Mouse (Mus musculus) lung, embryonic 16.5 days (tissue): Measurements from ENCODE around the gene Ier5l. TPM values are rescaled to one million over a fixed set of nuclear protein-coding genes. Genes with fewer than 3 reads are reported as not detected.

Source experiments
- ATAC-seq: fragments of 200-750 bp; cut with Nextera tagmentation; 2 replicates; pipeline ENCODE4 v1.8.0; 2017; ENCODE audit warnings: low read depth, mild to moderate bottlenecking, moderate library complexity
- H3K27ac ChIP-seq: fragments of 300-500 bp; sonication (generic); 2 replicates; pipeline ENCODE4 v1.5.1; 2014; ENCODE audit warnings: mild to moderate bottlenecking, control low read depth, low read length
- H3K27me3 ChIP-seq: fragments of 300-500 bp; sonication (generic); 2 replicates; pipeline ENCODE4 v1.6.1; 2014; ENCODE audit warnings: low read depth, low read length, mixed read lengths; ENCODE audit not compliant: control insufficient read depth, insufficient read depth
- H3K36me3 ChIP-seq: fragments of 300-500 bp; sonication (generic); 2 replicates; pipeline ENCODE4 v1.6.1; 2014; ENCODE audit warnings: low read length; ENCODE audit not compliant: control insufficient read depth, insufficient read depth
- H3K4me1 ChIP-seq: fragments of 300-500 bp; sonication (generic); replicated peaks from 2 replicates; pipeline ENCODE4 v1.6.1; 2014; ENCODE audit warnings: low read length, mixed read lengths; ENCODE audit not compliant: control insufficient read depth, insufficient read depth
- H3K4me2 ChIP-seq: fragments of 300-500 bp; sonication (generic); 2 replicates; pipeline ENCODE4 v1.6.1; 2014; ENCODE audit warnings: low read depth, low read length, control low read depth
- H3K4me3 ChIP-seq: fragments of 300-500 bp; sonication (generic); 2 replicates; pipeline ENCODE4 v1.5.1; 2014; ENCODE audit warnings: mild to moderate bottlenecking, low read length, control low read depth
- H3K9ac ChIP-seq: fragments of 300-500 bp; sonication (generic); 2 replicates; pipeline ENCODE4 v1.6.1; 2014; ENCODE audit warnings: low read length, control low read depth
- H3K9me3 ChIP-seq: fragments of 300-500 bp; sonication (generic); 2 replicates; pipeline ENCODE4 v1.6.1; 2016; ENCODE audit warnings: low read length; ENCODE audit not compliant: control insufficient read depth
- WGBS: fragments of 180-500 bp; shearing (Covaris S2); extraction: QIAGEN DNeasy Blood & Tissue Kit; methylation state at CpG from one replicate; pipeline ENCODE4 v1.1.7; 2014; 5-methylcytosine and 5-hydroxymethylcytosine counted together
- polyA plus RNA-seq: library from polyadenylated mRNA; unstranded; fragments of >200 nt; fragmentation: Nextera tagmentation; extraction: Ambion mirVana; gene quantifications from 2 replicates; pipeline ENCODE4 v1.2.1, GENCODE M21; 2015

Ier5l gene
- polyA plus RNA-seq, 1 experiment from 2014 or later, result 1.5 TPM

- H3K4me2 ChIP-seq, result peak overlapping the region; percentile 67
- H3K9me3 ChIP-seq, result no peaks in the 10 kb centered on the region
- peaks cover 5% of the 10 kb centered on the region for H3K4me1 ChIP-seq
- 76% methylated on average over 8 of the region's 8 CpGs for WGBS
- no peaks in the 10 kb centered on the region for H3K27me3 ChIP-seq
- no peaks in the 10 kb centered on the region for H3K36me3 ChIP-seq
- H3K4me3 ChIP-seq, result no peak overlapping the region; the same call in 1 of the 2 replicates
- ATAC-seq, result peak; percentile 11; the same call in 1 of the 2 replicates
- no peak overlapping the region for H3K9ac ChIP-seq
- no peak overlapping the region for H3K27ac ChIP-seq
Measured at GRCm38 (mm10) chr2:30495000-30495908, 21.2 kb upstream of the Ier5l start.

GRCm38 (mm10) chr2:30490384-30490783, 16.4 kb upstream of the Ier5l start:
- Histone ChIP-seq H3K4me2 (no peak overlapping the region), H3K9me3 (no peaks in the 10 kb centered on the region), H3K27ac (no peak overlapping the region), H3K27me3 (no peaks in the 10 kb centered on the region), H3K4me3 (no peak overlapping the region), H3K9ac (no peak overlapping the region), H3K4me1 (no peaks in the 10 kb centered on the region; the same call in 1 of the 2 replicates), H3K36me3 (no peaks in the 10 kb centered on the region)
- 68% methylated on average over 2 of the region's 2 CpGs for WGBS
- ATAC-seq, result no peak

GRCm38 (mm10) chr2:30487597-30487996, 13.6 kb upstream of the Ier5l start:
- Histone ChIP-seq H3K4me2 (no peak overlapping the region), H3K27ac (no peak overlapping the region), H3K36me3 (no peaks in the 10 kb centered on the region), H3K4me3 (no peak overlapping the region), H3K9me3 (no peaks in the 10 kb centered on the region), H3K27me3 (no peaks in the 10 kb centered on the region), H3K4me1 (no peaks in the 10 kb centered on the region; the same call in 1 of the 2 replicates), H3K9ac (no peak overlapping the region; the same call in 1 of the 2 replicates)
- WGBS, result 33% methylated on average over 7 of the region's 7 CpGs
- ATAC-seq, result no peak

GRCm38 (mm10) chr2:30478526-30478925, 4.5 kb upstream of the Ier5l start:
- ATAC-seq, result no peak
- 52% methylated on average over 1 of the region's 1 CpGs for WGBS
- no peaks in the 10 kb centered on the region for H3K27me3 ChIP-seq
- no peak overlapping the region for H3K9ac ChIP-seq
- peaks cover 13% of the 10 kb centered on the region for H3K4me1 ChIP-seq
- no peak overlapping the region for H3K4me2 ChIP-seq
- no peak overlapping the region for H3K4me3 ChIP-seq
- H3K36me3 ChIP-seq, result no peaks in the 10 kb centered on the region
- no peak overlapping the region for H3K27ac ChIP-seq
- no peaks in the 10 kb centered on the region for H3K9me3 ChIP-seq

- H3K4me3 ChIP-seq, result no peak overlapping the region
- H3K9me3 ChIP-seq, result no peaks in the 10 kb centered on the region
- H3K36me3 ChIP-seq, result no peaks in the 10 kb centered on the region
- 58% methylated on average over 2 of the region's 2 CpGs for WGBS
- H3K27me3 ChIP-seq, result no peaks in the 10 kb centered on the region
- no peak overlapping the region for H3K27ac ChIP-seq
- ATAC-seq, result no peak
- peaks cover 17% of the 10 kb centered on the region for H3K4me1 ChIP-seq
- H3K9ac ChIP-seq, result no peak overlapping the region
- no peak overlapping the region for H3K4me2 ChIP-seq
Measured at GRCm38 (mm10) chr2:30476241-30476640, 2.2 kb upstream of the Ier5l start.

- Histone ChIP-seq H3K4me1 (peaks cover 21% of the 10 kb centered on the region), H3K9me3 (no peaks in the 10 kb centered on the region), H3K36me3 (no peaks in the 10 kb centered on the region), H3K27ac (no peak overlapping the region), H3K4me3 (no peak overlapping the region), H3K27me3 (no peaks in the 10 kb centered on the region), H3K9ac (0 out of 2 replicates have a peak overlapping the region, but pooled peaks have one; percentile 65), H3K4me2 (peak overlapping the region; percentile 94)
- ATAC-seq, result no peak
- WGBS, result 80% methylated on average over 7 of the region's 7 CpGs
Measured at GRCm38 (mm10) chr2:30475457-30475856, 1.4 kb upstream of the Ier5l start.

GRCm38 (mm10) chr2:30474776-30475175, 757 bp upstream of the Ier5l start:
- ATAC-seq, result no peak
- peak overlapping the region; percentile 65 for H3K9ac ChIP-seq

GRCm38 (mm10) chr2:30473431-30474031, 488 bp downstream of the Ier5l start:
- H3K4me3 ChIP-seq, result peak overlapping the region; percentile 85
- no peaks in the 10 kb centered on the region for H3K9me3 ChIP-seq
- H3K4me1 ChIP-seq, result peaks cover 23% of the 10 kb centered on the region
- peak; percentile 6 for ATAC-seq
- no peaks in the 10 kb centered on the region for H3K27me3 ChIP-seq
- under 1% methylated on average over 55 of the region's 80 CpGs for WGBS
- peak overlapping the region; percentile 97 for H3K9ac ChIP-seq
- peak overlapping the region; percentile 98 for H3K27ac ChIP-seq
- H3K36me3 ChIP-seq, result no peaks in the 10 kb centered on the region
- peak overlapping the region; percentile 94 for H3K4me2 ChIP-seq

More at GRCm38 (mm10) chr2:30474776-30475175, 757 bp upstream of the Ier5l start:
- Histone ChIP-seq H3K27ac (peak overlapping the region; percentile 70; the same call in 1 of the 2 replicates), H3K4me1 (peaks cover 21% of the 10 kb centered on the region), H3K36me3 (no peaks in the 10 kb centered on the region), H3K27me3 (no peaks in the 10 kb centered on the region), H3K4me3 (peak overlapping the region; percentile 85), H3K9me3 (no peaks in the 10 kb centered on the region), H3K4me2 (peak overlapping the region; percentile 94)
- whole genome bisulfite sequencing, result 28% methylated on average over 4 of the region's 4 CpGs

GRCm38 (mm10) chr2:30472731-30473351, 1.2 kb downstream of the Ier5l start:
- Histone ChIP-seq H3K4me1 (peaks cover 23% of the 10 kb centered on the region), H3K27ac (peak overlapping the region; percentile 98), H3K36me3 (no peaks in the 10 kb centered on the region), H3K4me2 (peak overlapping the region; percentile 94), H3K27me3 (no peaks in the 10 kb centered on the region), H3K4me3 (peak overlapping the region; percentile 85), H3K9ac (peak overlapping the region; percentile 97), H3K9me3 (no peaks in the 10 kb centered on the region)
- WGBS, result under 1% methylated on average over 60 of the region's 60 CpGs
- no peak for ATAC-seq
